Mouse (Mus musculus) erythroblast, embryonic 14.5 days (primary cell): ENCODE data around the gene Chn1. TPM values are rescaled to one million over a fixed set of nuclear protein-coding genes. Genes with fewer than 3 reads are reported as not detected.

Experiments
- H3K27me3 ChIP-seq: 2 replicates; pipeline ENCODE4 v1.6.1; 2012; ENCODE audit warnings: inconsistent platforms; ENCODE audit not compliant: control insufficient read depth
- H3K36me3 ChIP-seq: 2 replicates; pipeline ENCODE4 v1.6.1; 2012; ENCODE audit warnings: mild to moderate bottlenecking, inconsistent platforms; ENCODE audit not compliant: control insufficient read depth
- H3K4me1 ChIP-seq: 2 replicates; pipeline ENCODE4 v1.6.1; 2012; ENCODE audit warnings: inconsistent platforms; ENCODE audit not compliant: control insufficient read depth
- H3K4me3 ChIP-seq: replicated peaks from 2 replicates; pipeline ENCODE3; 2012; ENCODE audit warnings: moderate library complexity, mild to moderate bottlenecking, inconsistent platforms
- H3K9me3 ChIP-seq: 2 replicates; pipeline ENCODE4 v1.6.1; 2012; ENCODE audit warnings: low read length, inconsistent platforms, mixed read lengths; ENCODE audit not compliant: control insufficient read depth
- GATA1 ChIP-seq: IDR thresholded peaks from 2 replicates; pipeline ENCODE4 v1.6.1; 2012; ENCODE audit warnings: low read length, inconsistent platforms, mixed read lengths
- TAL1 ChIP-seq: IDR thresholded peaks from 3 replicates; pipeline ENCODE4 v1.6.1; 2012; ENCODE audit warnings: low read length, inconsistent platforms, mixed read lengths
- polyA plus RNA-seq: library from polyadenylated mRNA; stranded (reverse); fragments of >175 nt; gene quantifications from 2 replicates; pipeline ENCODE4 v1.2.3, GENCODE M21; 2012

Chn1 gene
- polyA plus RNA-seq, 1 experiment: 0.07 TPM

DNA sequence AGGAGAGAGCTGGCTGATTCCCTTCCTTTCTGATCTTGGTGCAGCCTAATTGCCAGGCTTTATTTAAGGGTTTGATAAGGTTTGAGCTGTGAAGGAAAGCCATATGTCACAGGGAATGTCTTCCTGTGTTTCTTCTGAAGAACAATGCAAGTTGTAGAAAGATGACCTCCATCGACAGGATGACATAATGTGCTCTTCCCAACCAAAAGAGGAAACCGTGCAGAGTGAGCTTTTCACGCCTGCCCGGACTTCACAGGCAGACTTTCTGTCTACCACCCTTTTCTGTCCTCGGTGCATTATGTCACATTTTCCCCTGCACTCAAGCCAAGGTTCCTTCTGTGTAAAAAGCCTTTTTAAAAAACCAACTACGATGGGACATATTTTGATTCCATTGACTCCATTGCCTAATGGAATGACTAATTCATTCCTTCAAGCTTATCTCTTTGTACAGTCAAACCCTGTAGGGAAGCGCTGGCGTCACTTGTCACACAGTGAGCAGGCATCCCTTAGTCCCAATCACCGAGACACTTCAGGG is 7.3 kb upstream of the Chn1 start:
- Histone ChIP-seq H3K36me3 (no peaks in the 10 kb centered on the region), H3K4me3 (no peak overlapping the region), H3K9me3 (no peaks in the 10 kb centered on the region), H3K4me1 (no peaks in the 10 kb centered on the region), H3K27me3 (peaks cover 32% of the 10 kb centered on the region)
- TF ChIP-seq TAL1: no peak
- no peak for TF ChIP-seq GATA1

DNA sequence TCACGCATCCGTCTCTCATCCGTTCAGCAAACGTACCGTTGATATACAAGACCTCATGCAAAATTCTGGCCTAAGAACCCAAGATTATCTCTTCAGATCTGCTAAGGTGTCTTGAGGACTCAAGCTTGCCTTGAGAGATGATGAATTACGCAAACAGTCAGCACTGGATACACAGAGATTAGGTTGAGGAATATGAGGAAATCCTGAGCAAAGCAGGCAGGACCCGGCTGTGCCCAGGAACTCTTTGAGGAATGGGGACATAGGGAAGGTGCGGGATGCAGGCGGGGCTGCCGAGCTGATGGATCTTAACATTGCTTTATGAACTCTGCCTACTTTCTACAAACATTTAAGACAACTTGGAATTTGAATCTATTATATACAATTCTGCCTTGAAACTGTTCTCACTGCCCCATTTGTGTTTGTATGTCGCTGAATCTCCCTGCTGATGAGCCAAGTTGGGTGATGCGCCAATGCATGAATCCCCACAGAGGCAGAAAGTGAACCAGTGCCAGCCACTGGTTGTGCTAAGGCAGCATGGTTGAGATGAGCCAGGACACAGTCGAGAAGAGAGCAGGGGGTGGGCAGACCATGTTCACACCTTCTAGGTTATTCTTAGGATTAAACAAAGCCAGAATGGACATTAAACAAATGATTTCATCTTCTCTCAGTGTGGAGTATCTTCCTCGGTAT is 5.3 kb upstream of the Chn1 start:
- no peak overlapping the region for H3K4me3 ChIP-seq
- H3K9me3 ChIP-seq: no peaks in the 10 kb centered on the region
- TF ChIP-seq GATA1 (no peak), TAL1 (no peak)
- H3K27me3 ChIP-seq: peaks cover 51% of the 10 kb centered on the region
- H3K36me3 ChIP-seq: no peaks in the 10 kb centered on the region
- peaks cover under 1% of the 10 kb centered on the region for H3K4me1 ChIP-seq

DNA sequence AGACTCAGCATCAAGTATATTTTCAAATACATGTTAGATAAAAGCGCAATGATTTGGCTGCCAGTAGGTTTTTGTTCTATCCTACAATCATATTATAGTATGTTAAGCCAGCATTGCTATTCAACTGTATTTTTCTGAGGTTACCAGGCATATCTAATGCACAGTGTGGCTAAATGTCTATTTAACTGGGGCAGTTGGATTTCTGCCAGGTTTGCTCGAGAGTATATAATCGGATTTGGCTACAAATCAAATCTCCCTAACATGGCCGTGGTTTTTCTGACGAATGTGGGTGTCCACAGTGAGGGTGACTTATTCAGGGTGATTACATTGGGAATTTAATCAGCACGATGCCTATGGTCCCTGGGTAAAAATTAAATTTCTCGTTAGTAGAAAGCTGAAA is 4.7 kb upstream of the Chn1 start:
- peaks cover 4% of the 10 kb centered on the region for H3K4me1 ChIP-seq
- H3K9me3 ChIP-seq: no peaks in the 10 kb centered on the region
- peaks cover 58% of the 10 kb centered on the region for H3K27me3 ChIP-seq
- TF ChIP-seq TAL1: no peak
- no peak for TF ChIP-seq GATA1
- no peak overlapping the region for H3K4me3 ChIP-seq
- no peaks in the 10 kb centered on the region for H3K36me3 ChIP-seq

DNA sequence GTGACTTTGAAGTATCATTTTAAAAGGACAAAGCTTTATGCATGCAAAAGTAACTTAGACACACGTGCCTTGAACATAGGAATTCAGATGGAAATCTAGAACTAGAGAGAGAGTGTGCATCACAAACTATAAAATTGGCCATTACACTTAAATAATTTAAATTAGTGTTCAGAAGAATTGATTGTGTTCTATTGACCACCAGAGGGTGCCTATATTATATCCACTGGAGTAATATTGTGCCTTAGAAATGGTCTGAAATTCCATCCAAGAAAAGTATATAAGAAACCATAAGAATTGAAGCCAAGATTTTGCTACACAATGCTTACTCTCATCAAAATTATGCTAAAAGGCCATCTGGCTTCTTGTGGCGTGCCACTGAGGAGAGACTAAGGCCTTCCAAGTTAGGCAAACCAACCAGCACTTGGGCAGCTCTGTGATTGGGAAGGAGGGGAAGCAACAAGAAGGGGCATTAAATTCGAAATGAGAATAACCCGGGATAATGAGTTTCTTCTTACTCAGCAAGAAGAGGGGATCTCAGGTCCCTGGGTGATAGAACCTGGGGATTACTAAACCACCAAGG is 4.0 kb upstream of the Chn1 start:
- Histone ChIP-seq H3K4me3 (no peak overlapping the region), H3K9me3 (no peaks in the 10 kb centered on the region), H3K36me3 (no peaks in the 10 kb centered on the region), H3K4me1 (peaks cover 4% of the 10 kb centered on the region), H3K27me3 (peaks cover 65% of the 10 kb centered on the region)
- TF ChIP-seq TAL1: no peak
- no peak for TF ChIP-seq GATA1

DNA sequence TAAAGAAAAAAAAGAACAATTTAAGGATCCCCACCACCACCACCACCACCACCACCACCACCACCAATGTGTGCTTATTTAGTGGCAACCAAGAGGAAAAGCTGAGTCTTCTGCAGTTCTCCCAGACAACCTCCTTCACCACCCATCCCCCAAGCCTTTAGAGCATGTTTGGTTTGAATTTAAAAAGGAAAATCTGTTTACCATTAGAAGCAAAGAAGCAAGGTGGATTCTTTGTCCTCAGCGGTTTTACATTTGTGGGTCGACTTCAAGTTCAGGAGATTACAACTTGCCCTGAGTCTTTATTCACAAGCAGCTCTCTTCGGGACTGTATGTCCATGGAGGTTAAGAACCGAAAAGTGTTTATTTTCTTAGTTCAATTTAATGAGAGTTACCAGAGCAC is 1.8 kb upstream of the Chn1 start:
- Histone ChIP-seq H3K27me3 (peaks cover 76% of the 10 kb centered on the region), H3K9me3 (no peaks in the 10 kb centered on the region), H3K4me1 (peaks cover 4% of the 10 kb centered on the region), H3K4me3 (no peak overlapping the region), H3K36me3 (no peaks in the 10 kb centered on the region)
- TF ChIP-seq TAL1: no peak
- no peak for TF ChIP-seq GATA1

DNA sequence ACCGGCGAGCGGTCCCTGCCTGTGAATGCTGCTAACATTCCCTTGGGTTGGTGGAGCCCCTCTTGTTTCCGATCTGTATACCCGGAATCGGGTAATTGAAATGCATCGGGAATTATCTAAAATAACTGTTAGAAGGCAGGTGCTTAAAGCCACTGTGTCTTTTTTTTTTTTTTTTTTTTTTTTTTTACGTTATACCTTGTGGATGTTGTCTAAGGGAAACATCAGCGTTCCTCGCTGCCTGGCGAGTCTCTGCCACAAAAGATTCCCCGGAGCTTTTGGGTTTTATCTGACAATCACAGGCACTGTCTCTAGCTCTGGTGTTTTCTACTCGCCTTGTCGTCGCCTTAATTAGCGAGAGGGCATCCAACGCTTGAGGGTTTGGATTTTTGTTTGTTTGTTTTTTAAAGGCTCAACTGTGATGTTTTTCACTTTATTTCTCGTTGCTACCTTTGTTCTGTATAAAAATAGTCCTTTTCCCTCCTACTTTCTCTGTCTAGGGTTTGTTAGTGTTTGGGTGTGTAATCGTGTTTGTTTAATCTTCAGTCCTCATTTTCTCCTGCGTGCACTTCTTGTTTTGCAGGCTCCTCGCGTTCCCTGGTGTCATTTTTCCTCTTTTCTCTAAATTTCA is 651 bp upstream of the Chn1 start:
- H3K4me3 ChIP-seq: peak overlapping the region; percentile 68
- H3K9me3 ChIP-seq: no peaks in the 10 kb centered on the region
- TF ChIP-seq GATA1: no peak
- no peak for TF ChIP-seq TAL1
- H3K27me3 ChIP-seq: peaks cover 76% of the 10 kb centered on the region
- peaks cover 4% of the 10 kb centered on the region for H3K4me1 ChIP-seq
- no peaks in the 10 kb centered on the region for H3K36me3 ChIP-seq

DNA sequence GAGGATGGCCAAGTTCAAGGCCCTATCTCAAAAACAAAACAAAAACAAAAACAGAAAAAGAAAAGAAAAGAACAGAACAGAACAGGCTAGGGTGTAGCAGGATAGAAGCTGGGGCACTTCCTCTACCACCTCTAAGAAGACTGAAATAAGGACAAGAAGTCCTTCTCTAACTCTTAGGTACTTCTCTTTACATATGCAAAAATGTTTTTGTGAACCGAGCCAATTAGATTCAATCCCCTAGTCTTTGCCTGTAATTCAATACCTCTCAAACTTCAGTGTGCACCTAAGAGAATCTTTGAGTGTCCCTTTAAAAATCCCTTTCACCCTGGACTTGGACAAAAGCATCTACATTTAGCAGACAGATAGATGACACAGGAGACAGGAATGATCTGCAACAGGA is 2.2 kb downstream of the Chn1 start:
- Histone ChIP-seq H3K9me3 (no peaks in the 10 kb centered on the region), H3K36me3 (no peaks in the 10 kb centered on the region), H3K4me1 (peaks cover 4% of the 10 kb centered on the region), H3K27me3 (peaks cover 59% of the 10 kb centered on the region), H3K4me3 (no peak overlapping the region)
- TF ChIP-seq TAL1 (no peak), GATA1 (no peak)

DNA sequence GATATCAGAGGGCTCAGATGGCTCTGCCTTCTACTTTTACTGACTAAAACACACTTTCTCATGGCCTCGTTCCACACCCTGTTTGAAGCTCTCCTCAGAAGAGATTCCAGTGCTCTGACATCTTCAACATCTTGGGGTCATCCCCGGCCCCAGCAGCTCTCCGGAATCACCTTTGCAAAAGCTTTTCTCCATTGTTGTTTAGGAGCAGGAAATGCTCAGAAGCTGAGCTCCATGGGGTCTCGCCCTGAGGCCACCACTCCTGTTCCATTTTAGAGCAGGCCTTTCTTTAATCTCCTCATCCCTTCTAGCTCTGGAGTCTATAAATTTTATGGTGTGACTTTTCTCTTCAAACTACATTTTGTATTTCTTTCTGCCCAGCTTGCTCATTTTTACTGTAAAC is 6.5 kb downstream of the Chn1 start:
- no peak for TF ChIP-seq TAL1
- TF ChIP-seq GATA1: no peak
- Histone ChIP-seq H3K9me3 (no peaks in the 10 kb centered on the region), H3K4me1 (no peaks in the 10 kb centered on the region), H3K36me3 (no peaks in the 10 kb centered on the region), H3K4me3 (no peak overlapping the region), H3K27me3 (peaks cover 16% of the 10 kb centered on the region)

DNA sequence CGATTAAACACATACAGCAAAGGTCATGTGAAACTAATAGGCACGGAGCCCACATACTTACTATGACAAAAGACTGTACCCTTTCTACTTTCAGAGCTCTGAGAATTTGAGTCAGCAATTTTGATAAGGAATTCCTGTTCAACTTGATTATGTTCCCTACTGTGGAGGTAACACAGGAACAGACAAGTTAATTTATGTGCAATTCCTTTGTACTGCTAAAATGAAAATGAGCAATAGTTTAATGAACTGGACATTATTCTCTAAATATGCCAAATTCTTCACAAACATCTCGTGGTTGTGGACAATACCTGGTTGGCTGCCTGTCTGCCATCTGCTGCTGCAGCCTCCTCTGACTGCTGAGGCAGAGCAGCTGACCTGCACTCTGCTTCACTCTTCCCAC is 11.6 kb downstream of the Chn1 start:
- H3K4me1 ChIP-seq: peaks cover 3% of the 10 kb centered on the region; the same call in 1 of the 2 replicates

More for the DNA sequence above, 11.6 kb downstream of the Chn1 start:
- Histone ChIP-seq H3K27me3 (no peaks in the 10 kb centered on the region), H3K4me3 (no peak overlapping the region), H3K9me3 (no peaks in the 10 kb centered on the region), H3K36me3 (no peaks in the 10 kb centered on the region)
- TF ChIP-seq TAL1 (no peak), GATA1 (no peak)
